Mouse (Mus musculus) limb, embryonic 13.5 days (tissue): Measurements from ENCODE around the gene Arl15. TPM values are rescaled to one million over a fixed set of nuclear protein-coding genes. Genes with fewer than 3 reads are reported as not detected.

ENCODE experiments used
- ATAC-seq: fragments of 200-750 bp; cut with Nextera tagmentation; 2 replicates; pipeline ENCODE4 v1.8.0; 2017; ENCODE audit warnings: low read depth, moderate number of reproducible peaks, moderate TSS enrichment; ENCODE audit not compliant: low FRiP score
- H3K27ac ChIP-seq: fragments of 300-500 bp; sonication (generic); 2 replicates; pipeline ENCODE4 v1.5.1; 2015; ENCODE audit warnings: inconsistent platforms, mild to moderate bottlenecking, moderate library complexity
- H3K27me3 ChIP-seq: fragments of 300-500 bp; sonication (generic); 2 replicates; pipeline ENCODE4 v1.6.1; 2015; ENCODE audit warnings: mild to moderate bottlenecking, inconsistent platforms
- H3K36me3 ChIP-seq: fragments of 300-500 bp; sonication (generic); 2 replicates; pipeline ENCODE4 v1.6.1; 2015; ENCODE audit warnings: inconsistent platforms, mild to moderate bottlenecking, moderate library complexity
- H3K4me1 ChIP-seq: fragments of 300-500 bp; sonication (generic); 2 replicates; pipeline ENCODE4 v1.6.1; 2015; ENCODE audit warnings: inconsistent platforms
- H3K4me2 ChIP-seq: fragments of 300-500 bp; sonication (generic); replicated peaks from 2 replicates; pipeline ENCODE4 v1.6.1; 2015; ENCODE audit warnings: inconsistent platforms, mild to moderate bottlenecking, moderate library complexity
- H3K4me3 ChIP-seq: fragments of 300-500 bp; sonication (generic); 2 replicates; pipeline ENCODE4 v1.5.1; 2015; ENCODE audit warnings: moderate library complexity, mild to moderate bottlenecking, inconsistent platforms
- H3K9ac ChIP-seq: fragments of 300-500 bp; sonication (generic); 2 replicates; pipeline ENCODE4 v1.6.1; 2015; ENCODE audit warnings: mild to moderate bottlenecking, inconsistent platforms
- H3K9me3 ChIP-seq: fragments of 300-500 bp; sonication (generic); 2 replicates; pipeline ENCODE4 v1.6.1; 2016; ENCODE audit warnings: inconsistent platforms
- WGBS: fragments of 180-500 bp; shearing (Covaris S2); methylation state at CpG from one replicate; pipeline ENCODE4 v1.1.7; 2015; 5-methylcytosine and 5-hydroxymethylcytosine counted together
- polyA plus RNA-seq: library from polyadenylated mRNA; unstranded; fragments of >200 nt; fragmentation: Nextera tagmentation; extraction: Ambion mirVana; gene quantifications from 2 replicates; pipeline ENCODE4 v1.2.1, GENCODE M21; 2015

Gene Arl15
- polyA plus RNA-seq, 1 experiment from 2014 or later, result 14.2 TPM

DNA sequence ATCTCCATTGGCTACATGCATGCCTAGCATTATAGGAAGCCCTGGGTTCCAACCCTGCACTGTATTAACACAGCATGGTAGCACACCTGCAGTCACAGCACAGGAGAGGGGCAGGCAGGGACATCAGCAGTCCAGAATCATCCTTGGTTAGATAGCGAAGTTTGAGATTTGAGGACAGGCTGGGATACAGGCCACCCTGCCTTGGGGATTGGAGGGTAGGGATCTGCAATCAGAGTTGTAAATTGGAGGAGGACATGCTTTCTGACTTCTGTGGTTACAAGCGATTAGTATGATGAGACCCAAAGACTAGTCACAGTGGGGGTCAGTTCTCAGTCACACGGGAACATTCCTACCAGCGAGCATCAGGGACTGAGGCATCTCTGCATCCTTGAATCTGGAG is 284.5 kb downstream of the Arl15 start:
- H3K36me3 ChIP-seq, result no peaks in the 10 kb centered on the region
- no peak overlapping the region for H3K4me2 ChIP-seq
- no peaks in the 10 kb centered on the region for H3K27me3 ChIP-seq
- WGBS, result 84% methylated on average over 4 of the region's 4 CpGs
- no peak overlapping the region for H3K9ac ChIP-seq
- no peak overlapping the region for H3K27ac ChIP-seq
- ATAC-seq, result no peak
- no peaks in the 10 kb centered on the region for H3K9me3 ChIP-seq
- H3K4me1 ChIP-seq, result peaks cover 18% of the 10 kb centered on the region; the same call in 1 of the 2 replicates
- no peak overlapping the region for H3K4me3 ChIP-seq

GRCm38 (mm10) chr13:114079751-114080150 is 285.4 kb downstream of the Arl15 start:
- H3K4me3 ChIP-seq, result no peak overlapping the region
- WGBS, result 91% methylated on average over 6 of the region's 6 CpGs
- no peaks in the 10 kb centered on the region for H3K9me3 ChIP-seq
- H3K9ac ChIP-seq, result no peak overlapping the region
- ATAC-seq, result no peak
- peaks cover 18% of the 10 kb centered on the region; the same call in 1 of the 2 replicates for H3K4me1 ChIP-seq
- H3K27me3 ChIP-seq, result no peaks in the 10 kb centered on the region
- H3K27ac ChIP-seq, result no peak overlapping the region
- H3K4me2 ChIP-seq, result no peak overlapping the region
- H3K36me3 ChIP-seq, result no peaks in the 10 kb centered on the region

GRCm38 (mm10) chr13:114080491-114080890 is 286.2 kb downstream of the Arl15 start:
- no peaks in the 10 kb centered on the region for H3K9me3 ChIP-seq
- H3K4me1 ChIP-seq, result peaks cover 18% of the 10 kb centered on the region; the same call in 1 of the 2 replicates
- H3K9ac ChIP-seq, result no peak overlapping the region
- no peaks in the 10 kb centered on the region for H3K27me3 ChIP-seq
- no peaks in the 10 kb centered on the region for H3K36me3 ChIP-seq
- no peak overlapping the region for H3K4me3 ChIP-seq
- no peak overlapping the region for H3K4me2 ChIP-seq
- WGBS, result 88% methylated on average over 8 of the region's 8 CpGs
- no peak for ATAC-seq
- H3K27ac ChIP-seq, result no peak overlapping the region

DNA sequence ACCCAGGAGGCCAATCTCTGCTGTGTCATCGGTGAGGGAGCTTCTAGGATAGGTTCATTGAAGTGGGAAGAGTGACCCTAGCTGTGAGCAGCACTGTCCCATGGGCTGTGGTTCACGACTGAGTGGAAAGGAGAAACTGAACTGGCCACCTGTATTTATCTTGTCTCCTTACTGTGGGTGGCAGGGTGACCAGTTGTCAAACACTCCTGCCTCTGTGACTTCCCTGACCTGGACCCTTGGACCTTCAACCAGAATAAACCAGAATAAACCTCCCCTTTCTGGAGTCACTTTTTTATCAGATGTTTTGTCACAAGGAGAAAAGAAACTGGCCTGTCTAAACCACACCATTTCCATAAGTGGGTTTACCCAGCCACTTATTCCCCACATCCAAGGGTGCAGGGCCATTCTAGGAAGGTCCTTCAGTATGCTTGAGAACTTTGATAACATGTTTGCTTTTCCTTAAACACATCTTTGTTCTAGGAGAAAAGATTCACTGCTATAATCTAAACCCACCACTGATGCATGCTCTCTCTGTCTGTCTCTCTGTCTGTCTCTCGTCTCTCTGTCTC is 289.3 kb downstream of the Arl15 start:
- ATAC-seq, result no peak
- no peaks in the 10 kb centered on the region for H3K36me3 ChIP-seq
- WGBS, result 90% methylated on average over 3 of the region's 3 CpGs

GRCm38 (mm10) chr13:114085442-114085841 is 291.1 kb downstream of the Arl15 start:
- Histone ChIP-seq H3K9me3 (no peaks in the 10 kb centered on the region), H3K4me3 (no peak overlapping the region), H3K9ac (no peak overlapping the region), H3K4me1 (peaks cover 8% of the 10 kb centered on the region), H3K4me2 (no peak overlapping the region), H3K27ac (no peak overlapping the region), H3K27me3 (no peaks in the 10 kb centered on the region), H3K36me3 (0 out of 2 replicates have a peak, but pooled peaks cover 10% of the 10 kb centered on the region)
- WGBS, result 82% methylated on average over 8 of the region's 8 CpGs
- ATAC-seq, result no peak

More for the DNA sequence above, 289.3 kb downstream of the Arl15 start:
- H3K27ac ChIP-seq, result no peak overlapping the region
- H3K9me3 ChIP-seq, result no peaks in the 10 kb centered on the region
- no peak overlapping the region for H3K9ac ChIP-seq
- peaks cover 9% of the 10 kb centered on the region; the same call in 1 of the 2 replicates for H3K4me1 ChIP-seq
- no peak overlapping the region for H3K4me2 ChIP-seq
- H3K4me3 ChIP-seq, result no peak overlapping the region
- no peaks in the 10 kb centered on the region for H3K27me3 ChIP-seq

GRCm38 (mm10) chr13:114086325-114086724 is 292.0 kb downstream of the Arl15 start:
- no peak for ATAC-seq
- Histone ChIP-seq H3K4me1 (peaks cover 10% of the 10 kb centered on the region), H3K4me3 (no peak overlapping the region), H3K4me2 (no peak overlapping the region), H3K27ac (no peak overlapping the region), H3K27me3 (no peaks in the 10 kb centered on the region), H3K36me3 (0 out of 2 replicates have a peak, but pooled peaks cover 12% of the 10 kb centered on the region), H3K9me3 (no peaks in the 10 kb centered on the region), H3K9ac (no peak overlapping the region)
- WGBS, result 83% methylated on average over 5 of the region's 5 CpGs

DNA sequence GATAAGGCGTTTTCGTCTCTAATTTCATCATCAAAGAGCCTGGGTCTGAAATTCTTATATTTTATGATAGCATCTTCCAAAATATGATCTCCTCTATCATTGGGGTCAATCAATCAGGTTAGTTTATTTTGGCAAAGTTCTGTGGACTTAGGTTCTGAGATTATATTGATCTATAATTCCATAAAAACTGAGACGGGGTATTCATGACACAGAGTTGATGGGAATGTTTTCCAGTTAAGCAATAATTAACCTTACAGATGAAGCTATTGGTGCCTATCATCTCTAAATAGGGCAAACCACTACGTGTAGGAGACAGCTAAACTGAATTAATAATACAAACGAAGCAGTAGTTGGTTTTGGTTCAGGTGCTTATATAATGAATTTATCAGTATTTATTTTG is 292.5 kb downstream of the Arl15 start:
- H3K4me3 ChIP-seq, result no peak overlapping the region
- H3K9ac ChIP-seq, result no peak overlapping the region
- 90% methylated on average over 5 of the region's 5 CpGs for WGBS
- H3K4me1 ChIP-seq, result peaks cover 14% of the 10 kb centered on the region
- H3K27me3 ChIP-seq, result no peaks in the 10 kb centered on the region
- ATAC-seq, result no peak
- H3K36me3 ChIP-seq, result 0 out of 2 replicates have a peak, but pooled peaks cover 12% of the 10 kb centered on the region
- no peaks in the 10 kb centered on the region for H3K9me3 ChIP-seq
- no peak overlapping the region for H3K4me2 ChIP-seq
- H3K27ac ChIP-seq, result no peak overlapping the region

DNA sequence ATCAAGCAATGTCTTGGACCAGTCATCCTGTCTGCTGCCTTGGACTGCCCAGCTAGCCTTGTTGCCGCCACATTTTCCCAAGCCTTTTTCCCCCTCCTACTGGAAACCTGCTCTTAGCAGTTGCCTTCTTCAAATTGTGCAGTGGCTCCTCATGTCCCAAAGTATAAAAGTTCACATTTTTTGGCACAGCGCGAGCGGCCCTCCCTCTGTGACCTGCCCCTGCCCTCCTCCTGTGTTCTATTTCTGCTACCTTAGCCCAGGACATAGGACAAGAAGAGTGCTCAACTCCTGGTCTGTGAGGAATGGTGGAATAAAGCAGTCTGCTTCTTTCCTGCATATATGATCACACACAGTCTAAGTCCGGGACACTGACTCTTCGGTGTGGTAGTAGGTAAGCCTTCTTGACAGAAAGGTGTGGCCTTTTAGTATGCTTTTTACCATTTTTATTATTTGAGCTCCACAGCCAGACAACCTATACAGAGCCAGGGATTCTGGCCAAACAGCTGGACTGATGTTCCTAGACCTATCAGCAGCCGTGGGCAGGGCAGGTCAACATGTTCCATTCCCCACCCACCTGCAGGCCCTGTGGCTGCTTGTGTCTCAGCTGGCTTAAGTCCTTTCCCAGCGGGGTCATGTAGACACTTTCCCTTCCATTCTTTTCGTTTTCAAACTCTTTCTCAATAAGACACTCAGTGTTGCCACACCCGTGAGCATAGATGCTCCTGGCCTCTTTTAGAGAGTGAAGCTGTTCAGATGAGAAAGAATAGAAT is 293.6 kb downstream of the Arl15 start:
- Histone ChIP-seq H3K9ac (no peak overlapping the region), H3K9me3 (no peaks in the 10 kb centered on the region), H3K27me3 (no peaks in the 10 kb centered on the region), H3K36me3 (0 out of 2 replicates have a peak, but pooled peaks cover 12% of the 10 kb centered on the region), H3K4me3 (no peak overlapping the region), H3K4me1 (peaks cover 15% of the 10 kb centered on the region), H3K27ac (no peak overlapping the region), H3K4me2 (no peak overlapping the region)
- ATAC-seq, result no peak
- 90% methylated on average over 10 of the region's 10 CpGs for WGBS

DNA sequence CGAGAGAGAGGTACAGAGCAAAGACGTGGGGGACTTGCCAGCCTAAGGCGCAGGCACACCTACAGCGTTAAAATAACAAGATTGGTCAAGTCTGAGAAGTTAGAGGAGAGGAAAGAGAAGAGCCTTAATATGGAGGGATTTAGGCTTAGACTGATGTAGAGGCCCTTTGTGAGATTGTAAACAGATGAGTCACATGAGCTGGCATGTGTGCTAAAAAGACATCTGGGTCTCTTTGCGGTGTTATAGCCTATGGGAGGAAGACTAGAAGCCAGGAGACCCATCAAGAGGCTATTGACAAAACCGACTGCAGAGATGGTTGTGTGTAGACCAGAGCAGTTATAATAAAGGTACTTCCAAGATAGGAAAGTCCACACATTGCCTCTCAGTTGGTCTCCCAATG is 296.5 kb downstream of the Arl15 start:
- Histone ChIP-seq H3K4me3 (no peak overlapping the region), H3K9ac (no peak overlapping the region), H3K36me3 (0 out of 2 replicates have a peak, but pooled peaks cover 12% of the 10 kb centered on the region), H3K4me2 (peak overlapping the region; percentile 24; the same call in 1 of the 2 replicates), H3K27me3 (no peaks in the 10 kb centered on the region), H3K4me1 (peaks cover 21% of the 10 kb centered on the region), H3K27ac (no peak overlapping the region), H3K9me3 (no peaks in the 10 kb centered on the region)
- no peak for ATAC-seq
- 70% methylated on average over 6 of the region's 6 CpGs for WGBS

DNA sequence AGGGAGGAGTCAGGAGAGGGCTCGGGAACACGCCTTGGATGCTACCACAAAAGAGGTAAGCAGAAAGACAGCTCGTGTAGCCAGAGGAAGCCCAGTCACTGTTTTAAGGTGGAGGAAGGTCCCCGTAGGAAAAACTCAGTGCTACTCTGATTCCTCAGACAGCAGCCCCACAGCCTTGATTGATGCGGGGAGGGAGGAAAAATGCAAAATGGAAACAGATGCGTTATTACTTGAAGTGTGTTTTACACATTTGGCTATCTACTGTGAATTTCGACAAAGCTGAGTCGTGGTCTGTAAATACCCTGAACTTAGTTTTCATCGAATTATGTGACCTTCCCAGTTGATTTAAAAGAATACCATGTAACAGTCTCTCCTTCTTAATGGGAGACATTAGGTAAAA is 296.9 kb downstream of the Arl15 start:
- no peak overlapping the region for H3K4me3 ChIP-seq
- H3K4me2 ChIP-seq, result peak overlapping the region; percentile 24; the same call in 1 of the 2 replicates
- 0 out of 2 replicates have a peak, but pooled peaks cover 12% of the 10 kb centered on the region for H3K36me3 ChIP-seq
- H3K9ac ChIP-seq, result no peak overlapping the region
- ATAC-seq, result no peak
- WGBS, result 32% methylated on average over 9 of the region's 9 CpGs
- H3K27ac ChIP-seq, result no peak overlapping the region
- H3K27me3 ChIP-seq, result no peaks in the 10 kb centered on the region
- peaks cover 21% of the 10 kb centered on the region for H3K4me1 ChIP-seq
- no peaks in the 10 kb centered on the region for H3K9me3 ChIP-seq

DNA sequence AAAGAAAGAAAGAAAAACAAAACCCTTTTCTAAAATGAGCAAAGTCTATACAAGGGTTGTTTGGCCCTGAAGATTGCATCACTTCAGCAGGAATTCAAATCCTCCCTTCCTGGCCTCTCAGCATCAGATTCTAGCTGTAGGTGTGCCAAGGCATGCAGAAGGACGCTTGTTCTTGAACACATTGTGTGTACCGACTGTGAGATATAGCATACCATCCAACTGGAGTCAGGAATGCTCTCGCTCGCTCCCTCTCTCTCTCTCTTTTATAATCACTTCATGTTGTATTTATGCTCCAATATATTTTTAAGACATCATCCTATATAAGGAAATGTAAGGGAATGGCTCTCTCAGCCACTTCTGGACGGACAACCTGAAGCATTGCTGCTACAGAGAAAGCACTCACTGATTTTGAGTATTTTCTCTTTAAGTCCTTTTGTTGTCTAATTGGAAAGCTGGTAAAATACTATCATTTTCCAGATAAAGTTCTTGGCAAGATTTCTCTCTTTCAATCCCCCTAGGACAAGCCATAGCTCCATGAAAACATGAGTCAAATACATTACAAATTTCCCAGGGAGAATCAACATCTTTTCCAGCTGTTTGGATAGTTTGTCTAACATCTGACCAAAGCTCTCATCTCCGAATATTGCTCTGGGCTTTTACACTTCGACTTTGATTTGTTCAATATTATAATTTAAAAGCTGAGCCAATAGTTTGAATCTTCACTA is 300.0 kb downstream of the Arl15 start:
- no peak overlapping the region for H3K4me2 ChIP-seq
- H3K27me3 ChIP-seq, result no peaks in the 10 kb centered on the region
- no peak for ATAC-seq
- WGBS, result 74% methylated on average over 7 of the region's 7 CpGs
- H3K9me3 ChIP-seq, result no peaks in the 10 kb centered on the region
- 0 out of 2 replicates have a peak, but pooled peaks cover 11% of the 10 kb centered on the region for H3K36me3 ChIP-seq
- no peak overlapping the region for H3K27ac ChIP-seq
- no peak overlapping the region for H3K9ac ChIP-seq
- H3K4me3 ChIP-seq, result no peak overlapping the region
- H3K4me1 ChIP-seq, result peaks cover 21% of the 10 kb centered on the region

DNA sequence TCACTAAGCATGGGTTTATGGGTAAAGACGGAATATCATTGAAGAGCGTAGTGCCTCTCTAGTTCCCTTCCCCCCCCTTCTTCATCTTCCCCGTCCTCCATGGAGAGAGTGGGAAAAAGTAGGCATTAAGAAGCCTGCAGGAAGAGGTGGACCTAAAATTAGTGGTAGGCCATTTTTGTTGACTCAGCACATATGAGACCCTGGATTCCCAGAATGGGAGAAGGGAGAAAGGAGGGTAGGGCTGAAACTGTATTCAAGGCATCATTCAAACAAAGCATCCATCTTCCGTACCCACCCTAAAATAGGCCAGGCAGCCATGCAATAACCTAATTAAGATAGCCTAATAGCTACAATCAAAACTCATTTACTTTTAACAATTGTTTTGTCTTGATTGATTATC is 301.1 kb downstream of the Arl15 start:
- 0 out of 2 replicates have a peak, but pooled peaks cover 2% of the 10 kb centered on the region for H3K36me3 ChIP-seq
- no peaks in the 10 kb centered on the region for H3K27me3 ChIP-seq
- H3K9ac ChIP-seq, result no peak overlapping the region
- H3K4me3 ChIP-seq, result no peak overlapping the region
- H3K9me3 ChIP-seq, result no peaks in the 10 kb centered on the region
- H3K4me1 ChIP-seq, result peaks cover 20% of the 10 kb centered on the region
- ATAC-seq, result no peak
- 90% methylated on average over 4 of the region's 4 CpGs for WGBS
- no peak overlapping the region for H3K4me2 ChIP-seq
- no peak overlapping the region for H3K27ac ChIP-seq
